ENCODE assay signal across 8 mouse cellular contexts in genomic region chr1:131548494-131549365, GRCm38 (mm10). TPM values are rescaled to one million over a fixed set of nuclear protein-coding genes. Genes with fewer than 3 reads are reported as not detected.
A peak's percentile ranks its signal among the peaks of the same experiment; 100 is the strongest.
DNase-seq lines count a peak whose midpoint lies in the region; ATAC-seq and TF ChIP-seq lines count a peak whose summit lies in the region.
"Had no signal": no experiment of that assay in that cellular context is flagged by ENCODE, and none has a peak within 500 bp of the region (broad histone marks: within the 10 kb centered on the region; RNA-seq: fewer than 3 reads in every experiment).

No protein-coding gene starts in this region.

- no peaks in the 10 kb centered on the region for H3K27me3 ChIP-seq in liver, adult 2 months (ENCODE audit: control insufficient read depth, insufficient read depth, low read length)
- no peaks in the 10 kb centered on the region for H3K27me3 ChIP-seq in liver, embryonic 11.5 days (replicated peaks; ENCODE audit: control insufficient read depth, insufficient read depth, low read length)
- H3K27me3 ChIP-seq in midbrain, embryonic 11.5 days (ENCODE audit: control insufficient read depth, insufficient read depth, low read length), result no peaks in the 10 kb centered on the region

- TF ChIP-seq CTCF in liver, adult 2 months (IDR thresholded peaks at IDR 0.05; ENCODE audit: low read depth, low read length), result peak; percentile 43
- peak; percentile 50; the same call in 1 of the 2 replicates for TF ChIP-seq CTCF in brain, embryonic 14.5 days (IDR thresholded peaks at IDR 0.05; ENCODE audit: borderline replicate concordance, extremely low read depth, insufficient read depth, insufficient read length)

- 34% methylated on average over 8 of the region's 8 CpGs for WGBS in liver, adult 2 months
- 48% methylated on average over 8 of the region's 8 CpGs for WGBS in liver, embryonic 11.5 days
- 36% methylated on average over 8 of the region's 8 CpGs for WGBS in midbrain, embryonic 11.5 days

- no peak for ATAC-seq in liver, embryonic 11.5 days (replicated peaks; ENCODE audit: low FRiP score)
- ATAC-seq in frontal cortex, adult (ENCODE audit: low TSS enrichment), result peak; percentile 95
- no peak for ATAC-seq in midbrain, embryonic 11.5 days (ENCODE audit: low FRiP score)

- H3K27ac ChIP-seq in liver, adult 2 months (replicated peaks; ENCODE audit: insufficient read depth, low read depth, low read length), result peak overlapping the region; percentile 45
- H3K27ac ChIP-seq in liver, embryonic 11.5 days (ENCODE audit: low read depth, low read length), result no peak overlapping the region
- H3K27ac ChIP-seq in midbrain, embryonic 11.5 days (ENCODE audit: low read depth, low read length), result no peak overlapping the region

- H3K4me3 ChIP-seq in liver, adult 2 months (ENCODE audit: insufficient read depth, low read depth, low read length), result no peak overlapping the region
- no peak overlapping the region for H3K4me3 ChIP-seq in liver, embryonic 11.5 days (ENCODE audit: low read depth, low read length)
- no peak overlapping the region for H3K4me3 ChIP-seq in midbrain, embryonic 11.5 days (ENCODE audit: low read depth, low read length)
- H3K4me3 ChIP-seq: erythroblast, embryonic 14.5 days had no signal

- DNase-seq in liver, adult 2 months (ENCODE audit: extremely low read depth, low read depth, low spot score), result peak; percentile 75
- DNase-seq in liver, embryonic 11.5 days (ENCODE audit: low spot score), result no peak
- DNase-seq in brain, embryonic 14.5 days (ENCODE audit: low read depth), result peak; percentile 70
- DNase-seq in kidney, postnatal 36 days, result peak; percentile 20 to 28
- DNase-seq in midbrain, embryonic 11.5 days (ENCODE audit: low spot score, missing footprints), result peak; percentile 86
- no peak for DNase-seq in spleen, adult 12 weeks (ENCODE audit: low spot score)

- H3K36me3 ChIP-seq in liver, adult 2 months (ENCODE audit: control insufficient read depth, insufficient read depth, low read length), result no peaks in the 10 kb centered on the region
- H3K36me3 ChIP-seq in liver, embryonic 11.5 days (ENCODE audit: control insufficient read depth, insufficient read depth, low read length), result no peaks in the 10 kb centered on the region
- H3K36me3 ChIP-seq in midbrain, embryonic 11.5 days (ENCODE audit: control insufficient read depth, insufficient read depth, low read length), result no peaks in the 10 kb centered on the region

- H3K79me2 ChIP-seq in liver, adult 2 months (ENCODE audit: control insufficient read depth, insufficient read depth, low read length), result no peaks in the 10 kb centered on the region

- no peak overlapping the region for H3K4me2 ChIP-seq in liver, embryonic 11.5 days
- no peak overlapping the region for H3K4me2 ChIP-seq in midbrain, embryonic 11.5 days

- peaks cover 16% of the 10 kb centered on the region for H3K4me1 ChIP-seq in liver, adult 2 months (ENCODE audit: control insufficient read depth, insufficient read depth, low read length)
- no peaks in the 10 kb centered on the region for H3K4me1 ChIP-seq in liver, embryonic 11.5 days (replicated peaks; ENCODE audit: control insufficient read depth, insufficient read depth, low read length)
- H3K4me1 ChIP-seq in midbrain, embryonic 11.5 days (ENCODE audit: control insufficient read depth, insufficient read depth, low read length), result 0 out of 2 replicates have a peak, but pooled peaks cover 3% of the 10 kb centered on the region

- H3K9me3 ChIP-seq in liver, embryonic 11.5 days (ENCODE audit: control insufficient read depth, low read length), result no peaks in the 10 kb centered on the region
- no peaks in the 10 kb centered on the region for H3K9me3 ChIP-seq in midbrain, embryonic 11.5 days (ENCODE audit: control insufficient read depth, low read length)

- no peak overlapping the region for H3K9ac ChIP-seq in liver, adult 2 months (ENCODE audit: low read depth, low read length)
- no peak overlapping the region for H3K9ac ChIP-seq in liver, embryonic 11.5 days (ENCODE audit: low read depth, low read length)
- H3K9ac ChIP-seq in midbrain, embryonic 11.5 days (ENCODE audit: low read length), result no peak overlapping the region

- TF ChIP-seq POLR2A in liver, adult 2 months (IDR thresholded peaks at IDR 0.05; ENCODE audit: extremely low read depth, insufficient read depth, low read length), result no peak
- no peak for TF ChIP-seq POLR2A in brain, embryonic 14.5 days (IDR thresholded peaks at IDR 0.05; ENCODE audit: borderline replicate concordance, extremely low read depth, insufficient read depth, insufficient read length, poor library complexity, severe bottlenecking)

RNA-seq across cellular contexts. Expression of gene Fam72a, which starts 21.0 kb away (rescaled TPM):
- 0.65 and 1.0 TPM in 2 replicates for total RNA-seq in liver, adult 2 months (2014; rRNA removed)
- polyA plus RNA-seq in liver, adult 2 months (2012; rRNA removed), result 0.19 and 0.24 TPM in 2 replicates
- polyA plus RNA-seq in liver, embryonic 11.5 days (2014; fragmentation: Nextera tagmentation; extraction: Ambion mirVana), result 4.8 and 4.9 TPM in 2 replicates
- 1.1 and 2.1 TPM in 2 replicates for polyA plus RNA-seq in brain, embryonic 14.5 days (2012; rRNA removed)
- 4.5 and 4.7 TPM in 2 replicates for polyA plus RNA-seq in midbrain, embryonic 11.5 days (2014; fragmentation: Nextera tagmentation; extraction: Ambion mirVana)

RNA-seq across cellular contexts. Expression of gene Srgap2, which starts 21.6 kb away (rescaled TPM):
- 6.6 and 10.6 TPM in 2 replicates for total RNA-seq in liver, adult 2 months (2014; rRNA removed)
- polyA plus RNA-seq in liver, adult 2 months (2012; rRNA removed), result 5.8 and 7.4 TPM in 2 replicates
- polyA plus RNA-seq in liver, embryonic 11.5 days (2014; fragmentation: Nextera tagmentation; extraction: Ambion mirVana), result 16.1 and 17.3 TPM in 2 replicates
- polyA plus RNA-seq in brain, embryonic 14.5 days (2012; rRNA removed), result 31.5 and 51.1 TPM in 2 replicates
- polyA plus RNA-seq in midbrain, embryonic 11.5 days (2014; fragmentation: Nextera tagmentation; extraction: Ambion mirVana), result 16.4 and 19.3 TPM in 2 replicates

RNA-seq across cellular contexts. Expression of gene Avpr1b, which starts 50.3 kb away (rescaled TPM):
- not detected in 2 replicates for total RNA-seq in liver, adult 2 months (2014; rRNA removed)
- not detected in 2 replicates for polyA plus RNA-seq in liver, adult 2 months (2012; rRNA removed)
- not detected in 2 replicates for polyA plus RNA-seq in liver, embryonic 11.5 days (2014; fragmentation: Nextera tagmentation; extraction: Ambion mirVana)
- not detected in 2 replicates for polyA plus RNA-seq in brain, embryonic 14.5 days (2012; rRNA removed)
- polyA plus RNA-seq in midbrain, embryonic 11.5 days (2014; fragmentation: Nextera tagmentation; extraction: Ambion mirVana), result not detected in 2 replicates
- polyA plus RNA-seq: erythroblast, embryonic 14.5 days had no signal

Comparison
In these comparisons a context has a peak if more than half of its experiments do, and no peak if none do; other contexts are left out.
1. DNase-seq: peak in liver, adult 2 months (single experiment), brain, embryonic 14.5 days (single experiment), kidney, postnatal 36 days (2 of 2) and midbrain, embryonic 11.5 days (single experiment); none in liver, embryonic 11.5 days (single experiment) and spleen, adult 12 weeks (single experiment).